Mouse (Mus musculus) liver, embryonic 14.5 days (tissue): ENCODE data around the gene Ap3b1.

Source experiments
- CTCF ChIP-seq: IDR thresholded peaks from 2 replicates; pipeline ENCODE4 v1.5.1; 2016; ENCODE audit warnings: antibody characterized with exemption, low read depth, control low read depth
- EP300 ChIP-seq: IDR thresholded peaks from 2 replicates; pipeline ENCODE4 v1.6.1; 2016; ENCODE audit warnings: antibody characterized with exemption, low read depth

DNA sequence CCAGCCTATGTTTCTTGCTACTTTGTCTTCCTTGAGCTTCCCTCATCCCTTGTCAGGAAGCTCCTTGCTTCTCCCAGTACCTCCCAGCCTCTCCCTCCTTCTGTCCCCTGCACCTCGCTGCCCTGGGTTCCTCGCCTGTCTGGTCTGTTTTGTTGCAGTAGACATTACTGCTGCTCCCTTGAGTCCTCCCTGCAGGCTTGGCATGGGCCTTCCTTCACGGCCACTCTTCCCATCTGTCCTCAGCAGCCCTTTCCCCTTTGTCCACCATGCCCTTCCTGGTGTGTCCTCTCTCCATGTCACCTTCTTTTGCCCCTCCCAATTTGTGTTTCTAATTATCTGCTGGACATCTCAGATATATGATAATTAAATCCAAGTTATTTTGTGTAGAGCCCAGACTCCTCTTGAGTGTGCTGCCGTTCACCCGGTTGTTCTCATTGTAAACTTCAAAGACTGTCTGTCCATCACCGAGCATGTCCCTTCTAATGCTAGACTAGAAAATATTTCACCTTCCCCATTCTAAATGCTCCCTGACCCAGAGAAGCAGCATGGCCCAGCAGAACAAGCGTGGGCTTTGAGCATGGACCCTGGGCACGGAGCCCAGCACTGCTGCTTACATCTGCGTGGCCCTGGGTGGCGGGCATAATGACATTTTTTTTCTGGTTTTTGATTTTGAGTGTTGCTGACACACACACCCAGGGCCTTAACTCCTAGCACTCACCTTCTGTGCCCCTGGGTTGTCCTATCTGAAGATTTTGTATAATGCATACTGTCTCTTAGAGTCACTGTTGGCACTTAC lies 181.3 kb downstream of the Ap3b1 start:
- TF ChIP-seq CTCF (no peak), EP300 (no peak)
